Mouse (Mus musculus): Measurements from ENCODE around the gene Mxra7. TPM values are rescaled to one million over a fixed set of nuclear protein-coding genes. Genes with fewer than 3 reads are reported as not detected.

Mxra7 gene
- polyA plus RNA-seq, 1 experiment from 2014 or later: 2.5 TPM

GRCm38 (mm10) chr11:116846593-116847181 is 18.8 kb upstream of the Mxra7 start:
- H3K27ac ChIP-seq: peak overlapping the region; percentile 63; the same call in 1 of the 2 replicates
- ATAC-seq (ENCODE audit: low read depth): no peak
- no peak for DNase-seq
- no peaks in the 10 kb centered on the region for H3K27me3 ChIP-seq
- H3K36me3 ChIP-seq: peaks cover 61% of the 10 kb centered on the region
- H3K9ac ChIP-seq: peak overlapping the region; percentile 30; the same call in 1 of the 2 replicates
- WGBS (ENCODE audit: insufficient replicate concordance): 67% methylated on average over 4 of the region's 4 CpGs
- peaks cover 70% of the 10 kb centered on the region for H3K4me1 ChIP-seq (replicated peaks)
- H3K4me2 ChIP-seq: 0 out of 2 replicates have a peak overlapping the region, but pooled peaks have one; percentile 10
- H3K9me3 ChIP-seq (replicated peaks): no peaks in the 10 kb centered on the region
- no peak overlapping the region for H3K4me3 ChIP-seq (replicated peaks)

- peak within 1 kb of the TSS; percentile 84 for H3K4me3 ChIP-seq (replicated peaks)
- H3K4me1 ChIP-seq (replicated peaks): peaks cover 74% of the 10 kb centered on the region
- H3K27me3 ChIP-seq: no peaks in the 10 kb centered on the region
- H3K27ac ChIP-seq: peak within 1 kb of the TSS; percentile 97
- under 1% methylated on average over 72 of the region's 72 CpGs for WGBS (ENCODE audit: insufficient replicate concordance)
- H3K9me3 ChIP-seq (replicated peaks): no peaks in the 10 kb centered on the region
- H3K9ac ChIP-seq: peak within 1 kb of the TSS; percentile 93
- peak within 1 kb of the TSS; percentile 85 for H3K4me2 ChIP-seq
- ATAC-seq (ENCODE audit: low read depth) (peak; percentile 95), DNase-seq (peak; percentile 96)
- peaks cover 62% of the 10 kb centered on the region for H3K36me3 ChIP-seq
Measured at GRCm38 (mm10) chr11:116843261-116844233, 15.7 kb upstream of the Mxra7 start, which contains the start of the genes Mettl23 and Jmjd6. Mettl23 (plus strand) TSS chr11:116843278. Jmjd6 (minus strand) TSS chr11:116843449.

GRCm38 (mm10) chr11:116842531-116843260 is 14.8 kb upstream of the Mxra7 start:
- H3K4me1 ChIP-seq (replicated peaks): peaks cover 70% of the 10 kb centered on the region
- H3K9ac ChIP-seq: peak overlapping the region; percentile 93
- no peaks in the 10 kb centered on the region for H3K27me3 ChIP-seq
- peak overlapping the region; percentile 84 for H3K4me3 ChIP-seq (replicated peaks)
- WGBS (ENCODE audit: insufficient replicate concordance): under 1% methylated on average over 73 of the region's 73 CpGs
- ATAC-seq (ENCODE audit: low read depth) (peak; percentile 49), DNase-seq (peak; percentile 68)
- peaks cover 62% of the 10 kb centered on the region for H3K36me3 ChIP-seq
- H3K4me2 ChIP-seq: peak overlapping the region; percentile 85
- peak overlapping the region; percentile 97 for H3K27ac ChIP-seq
- H3K9me3 ChIP-seq (replicated peaks): no peaks in the 10 kb centered on the region

GRCm38 (mm10) chr11:116840748-116841147 is 12.9 kb upstream of the Mxra7 start:
- Histone ChIP-seq H3K4me2 (peak overlapping the region; percentile 85), H3K27ac (peak overlapping the region; percentile 18; the same call in 1 of the 2 replicates)
- 73% methylated on average over 4 of the region's 4 CpGs for WGBS (ENCODE audit: insufficient replicate concordance)

DNA sequence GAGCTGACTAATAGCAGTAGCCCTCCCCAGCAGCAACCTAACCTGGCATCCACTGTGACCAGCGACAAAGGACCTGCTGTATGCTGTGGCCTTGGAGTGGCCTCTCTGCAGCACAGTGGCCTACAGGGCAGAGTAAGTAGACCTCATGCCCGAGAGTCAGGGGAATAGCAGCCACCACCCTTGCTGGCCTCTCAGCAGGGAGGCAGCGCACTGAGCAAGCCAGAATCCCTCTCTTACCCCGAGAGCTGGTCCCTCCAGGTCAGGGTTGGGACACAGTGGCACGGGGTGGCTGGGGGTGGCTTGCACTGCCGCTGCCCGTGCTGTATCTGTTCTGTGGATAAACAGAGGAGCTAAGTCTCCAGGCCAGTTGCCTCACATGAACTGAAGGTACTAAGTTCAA is 11.8 kb upstream of the Mxra7 start:
- ATAC-seq (ENCODE audit: low read depth): no peak
- H3K4me1 ChIP-seq (replicated peaks): peaks cover 45% of the 10 kb centered on the region
- WGBS (ENCODE audit: insufficient replicate concordance): 71% methylated on average over 7 of the region's 7 CpGs
- H3K4me3 ChIP-seq (replicated peaks): no peak overlapping the region
- no peak overlapping the region for H3K9ac ChIP-seq
- no peaks in the 10 kb centered on the region for H3K27me3 ChIP-seq
- DNase-seq: no peak
- no peaks in the 10 kb centered on the region for H3K9me3 ChIP-seq (replicated peaks)
- H3K4me2 ChIP-seq: no peak overlapping the region; the same call in 1 of the 2 replicates
- H3K36me3 ChIP-seq: peaks cover 71% of the 10 kb centered on the region
- H3K27ac ChIP-seq: no peak overlapping the region

More at GRCm38 (mm10) chr11:116840748-116841147, 12.9 kb upstream of the Mxra7 start:
- H3K9me3 ChIP-seq (replicated peaks): no peaks in the 10 kb centered on the region
- H3K9ac ChIP-seq: peak overlapping the region; percentile 93
- H3K4me1 ChIP-seq (replicated peaks): peaks cover 56% of the 10 kb centered on the region
- H3K36me3 ChIP-seq: peaks cover 62% of the 10 kb centered on the region
- ATAC-seq (ENCODE audit: low read depth) (no peak), DNase-seq (no peak)
- peak overlapping the region; percentile 84 for H3K4me3 ChIP-seq (replicated peaks)
- no peaks in the 10 kb centered on the region for H3K27me3 ChIP-seq

GRCm38 (mm10) chr11:116838936-116839335 is 11.1 kb upstream of the Mxra7 start:
- H3K9ac ChIP-seq: no peak overlapping the region
- peaks cover 78% of the 10 kb centered on the region for H3K36me3 ChIP-seq
- no peak for ATAC-seq (ENCODE audit: low read depth)
- DNase-seq: no peak
- no peak overlapping the region for H3K4me3 ChIP-seq (replicated peaks)
- H3K27ac ChIP-seq: no peak overlapping the region; the same call in 1 of the 2 replicates
- H3K4me1 ChIP-seq (replicated peaks): peaks cover 38% of the 10 kb centered on the region
- H3K4me2 ChIP-seq: no peak overlapping the region
- WGBS (ENCODE audit: insufficient replicate concordance): 87% methylated on average over 14 of the region's 14 CpGs
- no peaks in the 10 kb centered on the region for H3K27me3 ChIP-seq
- no peaks in the 10 kb centered on the region for H3K9me3 ChIP-seq (replicated peaks)

GRCm38 (mm10) chr11:116837441-116837840 is 9.6 kb upstream of the Mxra7 start:
- Histone ChIP-seq H3K4me2 (no peak overlapping the region), H3K4me1 (replicated peaks) (peaks cover 36% of the 10 kb centered on the region), H3K36me3 (peaks cover 92% of the 10 kb centered on the region), H3K27me3 (no peaks in the 10 kb centered on the region), H3K9ac (no peak overlapping the region), H3K27ac (no peak overlapping the region), H3K4me3 (replicated peaks) (no peak overlapping the region), H3K9me3 (replicated peaks) (no peaks in the 10 kb centered on the region)
- 91% methylated on average over 10 of the region's 10 CpGs for WGBS (ENCODE audit: insufficient replicate concordance)
- no peak for DNase-seq
- no peak for ATAC-seq (ENCODE audit: low read depth)

DNA sequence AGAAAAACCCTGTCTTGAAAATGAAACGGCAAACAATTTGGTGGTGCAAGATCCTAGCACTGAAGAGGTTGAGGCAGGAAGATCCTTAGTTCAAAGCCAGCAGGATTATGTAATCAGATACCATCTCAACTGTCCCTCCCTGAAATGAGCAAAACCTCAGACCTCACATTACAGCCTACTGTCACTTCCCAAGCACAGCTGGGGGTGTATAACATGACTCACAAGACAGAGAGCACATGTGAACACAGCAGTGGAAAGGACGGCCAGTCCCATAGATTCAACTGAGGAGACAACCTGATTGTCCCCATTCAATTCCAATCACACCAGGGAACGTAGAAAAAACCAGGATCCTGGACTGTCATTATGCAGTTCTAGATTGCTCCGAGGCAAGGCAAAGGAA is 8.4 kb upstream of the Mxra7 start:
- H3K9ac ChIP-seq: no peak overlapping the region
- DNase-seq (no peak), ATAC-seq (ENCODE audit: low read depth) (no peak)
- no peak overlapping the region for H3K4me3 ChIP-seq (replicated peaks)
- 87% methylated on average over 4 of the region's 4 CpGs for whole genome bisulfite sequencing (ENCODE audit: insufficient replicate concordance)
- H3K4me2 ChIP-seq: no peak overlapping the region
- peaks cover 27% of the 10 kb centered on the region for H3K4me1 ChIP-seq (replicated peaks)
- H3K27ac ChIP-seq: no peak overlapping the region
- peaks cover 87% of the 10 kb centered on the region for H3K36me3 ChIP-seq
- no peaks in the 10 kb centered on the region for H3K27me3 ChIP-seq
- H3K9me3 ChIP-seq (replicated peaks): no peaks in the 10 kb centered on the region

DNA sequence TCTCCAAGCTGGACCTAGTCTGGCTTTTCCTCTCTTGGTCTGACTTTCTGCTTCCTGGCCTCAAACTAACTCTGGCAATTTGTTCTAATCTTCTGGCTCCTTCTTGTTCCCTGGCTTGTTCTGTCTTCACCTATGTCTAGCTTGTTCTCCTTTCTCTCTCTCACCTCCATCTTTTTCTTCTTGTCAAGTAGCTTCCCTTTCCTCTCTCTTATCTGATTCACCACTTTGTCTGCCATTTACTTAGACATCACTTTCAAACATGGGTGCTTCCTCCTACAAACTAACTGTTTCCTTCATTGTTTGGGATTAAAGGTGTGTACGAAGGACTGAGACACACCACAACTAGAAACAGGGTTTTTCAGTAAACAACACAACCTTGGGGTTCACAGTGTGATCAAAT is 7.1 kb upstream of the Mxra7 start:
- no peak for DNase-seq
- H3K36me3 ChIP-seq: peaks cover 74% of the 10 kb centered on the region
- H3K4me2 ChIP-seq: no peak overlapping the region

DNA sequence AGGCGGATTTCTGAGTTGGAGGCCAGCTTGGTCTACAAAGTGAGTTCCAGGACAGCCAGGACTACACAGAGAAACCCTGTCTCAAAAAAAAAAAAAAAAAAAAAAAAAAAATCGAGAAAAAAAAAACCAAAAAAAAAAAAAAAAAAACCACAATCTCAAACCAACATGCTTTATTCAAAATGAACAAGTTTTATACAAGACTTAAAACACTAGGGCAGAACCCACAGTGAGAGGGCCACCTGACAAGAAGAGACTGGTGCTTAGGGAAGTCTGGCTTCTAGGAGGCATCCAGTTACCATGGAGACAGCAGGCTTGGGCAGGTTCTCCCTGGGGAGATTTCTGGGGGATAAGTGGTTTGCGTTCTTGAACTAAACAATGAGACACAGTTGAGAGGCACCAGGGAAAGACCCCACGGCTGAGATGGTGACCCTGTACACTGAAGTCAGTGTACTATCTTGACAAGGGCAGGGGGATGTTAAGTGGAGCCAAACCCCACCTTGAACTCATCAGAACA is 4.4 kb upstream of the Mxra7 start:
- Histone ChIP-seq H3K9ac (no peak overlapping the region), H3K36me3 (peaks cover 47% of the 10 kb centered on the region), H3K27ac (no peak overlapping the region), H3K27me3 (peaks cover 12% of the 10 kb centered on the region), H3K4me2 (no peak overlapping the region), H3K4me1 (replicated peaks) (peaks cover 16% of the 10 kb centered on the region), H3K4me3 (replicated peaks) (no peak overlapping the region), H3K9me3 (replicated peaks) (no peaks in the 10 kb centered on the region)
- DNase-seq (no peak), ATAC-seq (ENCODE audit: low read depth) (no peak)
- WGBS (ENCODE audit: insufficient replicate concordance): 46% methylated on average over 4 of the region's 4 CpGs

More for the DNA sequence above, 7.1 kb upstream of the Mxra7 start:
- Histone ChIP-seq H3K27me3 (no peaks in the 10 kb centered on the region), H3K9me3 (replicated peaks) (no peaks in the 10 kb centered on the region), H3K4me1 (replicated peaks) (peaks cover 14% of the 10 kb centered on the region), H3K27ac (no peak overlapping the region), H3K4me3 (replicated peaks) (no peak overlapping the region), H3K9ac (no peak overlapping the region)
- ATAC-seq (ENCODE audit: low read depth): no peak
- WGBS (ENCODE audit: insufficient replicate concordance): 72% methylated on average over 1 of the region's 1 CpGs

Measured in liver, embryonic 13.5 days (tissue).